Mouse (Mus musculus) C2C12 (cell line): ENCODE measurements at regions not wholly inside any gene's neighbourhood (a gene's known extent, or its start where the extent isn't known, plus 50 kb on each side); places are given as distances from the start of the nearest gene placed in this dataset.

Experiments used
- H3K27me3 ChIP-seq: one replicate; pipeline ENCODE4 v1.6.1; 2011; ENCODE audit not compliant: control insufficient read depth, insufficient read depth, insufficient read length
- H3K36me3 ChIP-seq: one replicate; pipeline ENCODE4 v1.6.1; 2011; ENCODE audit not compliant: control insufficient read depth, insufficient read depth
- H3K4me3 ChIP-seq: one replicate; pipeline ENCODE4 v1.5.1; 2011; ENCODE audit warnings: mild to moderate bottlenecking, control low read depth; ENCODE audit not compliant: poor library complexity, insufficient read depth, severe bottlenecking
- H3K79me2 ChIP-seq: one replicate; pipeline ENCODE4 v1.6.1; 2011; ENCODE audit not compliant: control insufficient read depth, insufficient read depth
- H3K79me3 ChIP-seq: one replicate; pipeline ENCODE4 v1.6.1; 2011; ENCODE audit warnings: low read depth, control low read depth
- H3ac ChIP-seq: one replicate; pipeline ENCODE3; 2011; ENCODE audit warnings: low read depth; ENCODE audit not compliant: control insufficient read depth, insufficient read length
- CEBPB ChIP-seq: IDR thresholded peaks from one replicate; pipeline ENCODE4 v1.6.1; 2011; ENCODE audit warnings: low read depth, mild to moderate bottlenecking, control low read depth, moderate library complexity
- CTCF ChIP-seq: IDR thresholded peaks from one replicate; pipeline ENCODE4 v1.5.1; 2011; ENCODE audit not compliant: control insufficient read depth, insufficient read depth, insufficient read length
- FOSL1 ChIP-seq: IDR thresholded peaks from one replicate; pipeline ENCODE4 v1.8.0; 2011; ENCODE audit warnings: mild to moderate bottlenecking, low read length; ENCODE audit not compliant: poor library complexity, insufficient read depth, severe bottlenecking
- MAX ChIP-seq: IDR thresholded peaks from one replicate; pipeline ENCODE4 v1.6.1; 2011; ENCODE audit warnings: mild to moderate bottlenecking, control low read depth
- MYOD1 ChIP-seq: IDR thresholded peaks from one replicate; pipeline ENCODE4 v1.6.1; 2011; ENCODE audit warnings: low read depth; ENCODE audit not compliant: control insufficient read depth, insufficient read length
- MYOG ChIP-seq: IDR thresholded peaks from one replicate; pipeline ENCODE4 v1.6.1; 2011; ENCODE audit not compliant: control insufficient read depth, insufficient read length; ENCODE audit errors: extremely low read depth
- USF1 ChIP-seq: IDR thresholded peaks from one replicate; pipeline ENCODE4 v1.6.1; 2011; ENCODE audit warnings: low read depth, mild to moderate bottlenecking, control low read depth, moderate library complexity

DNA sequence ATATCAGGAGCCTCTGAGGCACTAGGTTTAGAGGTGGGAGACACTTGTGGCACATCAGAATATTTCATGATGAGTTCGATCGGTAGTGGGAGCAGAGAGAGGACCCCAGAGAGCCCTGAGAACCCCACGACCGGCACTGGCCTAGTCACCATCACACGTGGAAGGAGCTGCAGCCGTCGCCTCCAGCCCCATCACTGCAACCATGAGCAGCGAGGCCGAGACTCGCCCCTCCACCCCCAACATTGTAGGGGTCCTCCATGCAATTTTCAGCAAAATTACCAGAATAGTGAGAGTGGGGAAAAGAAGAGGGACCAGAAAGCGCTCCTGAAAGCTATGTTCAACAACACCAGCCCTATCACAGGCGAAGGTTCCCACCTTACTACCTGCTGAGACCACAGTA is 297.0 kb downstream of the Edem1 start:
- TF ChIP-seq CTCF = no peak
- TF ChIP-seq MYOD1 = no peak
- TF ChIP-seq USF1 = no peak
- no peak for TF ChIP-seq MAX
- no peak for TF ChIP-seq CEBPB
- no peak for TF ChIP-seq MYOG
- TF ChIP-seq FOSL1 = no peak
- no peaks in the 10 kb centered on the region for H3K79me2 ChIP-seq
- no peaks in the 10 kb centered on the region for H3K36me3 ChIP-seq
- H3K27me3 ChIP-seq = no peaks in the 10 kb centered on the region
- no peak overlapping the region for H3ac ChIP-seq
- H3K79me3 ChIP-seq = no peaks in the 10 kb centered on the region
- H3K4me3 ChIP-seq = no peak overlapping the region

DNA sequence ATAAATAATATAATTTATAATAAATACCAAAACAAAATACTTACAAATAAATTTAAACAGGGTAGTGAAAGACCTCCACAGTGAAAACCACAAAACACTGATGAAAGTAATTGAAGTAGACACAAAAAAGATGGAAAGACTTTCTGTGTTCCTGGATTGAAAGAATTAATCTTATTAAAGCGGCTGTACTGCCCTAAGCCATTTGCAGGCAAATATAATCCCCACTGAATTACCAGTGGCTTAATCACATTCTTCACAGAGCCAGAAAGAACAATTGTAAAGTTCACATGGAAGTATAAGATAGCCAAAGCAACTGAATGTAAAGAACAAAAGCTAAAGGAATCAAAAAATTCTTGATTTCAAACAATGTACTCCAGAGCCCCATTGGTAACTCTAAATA is 298.8 kb downstream of the Edem1 start:
- H3K79me2 ChIP-seq = no peaks in the 10 kb centered on the region
- H3K36me3 ChIP-seq = no peaks in the 10 kb centered on the region
- no peaks in the 10 kb centered on the region for H3K79me3 ChIP-seq
- H3ac ChIP-seq = no peak overlapping the region
- no peak overlapping the region for H3K4me3 ChIP-seq
- TF ChIP-seq MYOD1 (no peak), CTCF (no peak), MYOG (no peak), CEBPB (no peak), USF1 (no peak), MAX (no peak), FOSL1 (no peak)
- no peaks in the 10 kb centered on the region for H3K27me3 ChIP-seq

DNA sequence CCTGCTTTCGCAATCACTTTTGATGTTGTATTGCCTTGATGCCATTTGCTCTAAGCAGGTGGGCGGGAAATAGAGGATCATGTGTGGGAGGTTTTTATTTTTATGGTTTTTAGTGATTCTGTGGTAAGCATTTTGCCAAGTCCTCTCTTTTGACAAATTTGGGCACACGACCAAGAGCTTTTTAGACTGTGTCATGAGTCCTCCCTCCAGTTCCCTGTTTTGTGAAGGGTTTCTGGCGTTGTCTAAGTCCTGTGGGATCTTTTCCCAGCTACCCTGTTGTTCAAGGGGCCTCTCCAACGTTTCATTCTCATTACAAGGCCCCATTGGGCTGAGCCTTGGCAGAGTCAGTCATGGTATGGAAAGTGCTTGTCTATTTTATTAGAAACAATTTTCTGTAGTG is 317.7 kb downstream of the Edem1 start:
- Histone ChIP-seq H3K79me2 (no peaks in the 10 kb centered on the region), H3K27me3 (no peaks in the 10 kb centered on the region), H3K79me3 (no peaks in the 10 kb centered on the region), H3ac (no peak overlapping the region), H3K4me3 (no peak overlapping the region), H3K36me3 (no peaks in the 10 kb centered on the region)
- TF ChIP-seq USF1 = no peak
- peak; percentile 18 for TF ChIP-seq CEBPB

DNA sequence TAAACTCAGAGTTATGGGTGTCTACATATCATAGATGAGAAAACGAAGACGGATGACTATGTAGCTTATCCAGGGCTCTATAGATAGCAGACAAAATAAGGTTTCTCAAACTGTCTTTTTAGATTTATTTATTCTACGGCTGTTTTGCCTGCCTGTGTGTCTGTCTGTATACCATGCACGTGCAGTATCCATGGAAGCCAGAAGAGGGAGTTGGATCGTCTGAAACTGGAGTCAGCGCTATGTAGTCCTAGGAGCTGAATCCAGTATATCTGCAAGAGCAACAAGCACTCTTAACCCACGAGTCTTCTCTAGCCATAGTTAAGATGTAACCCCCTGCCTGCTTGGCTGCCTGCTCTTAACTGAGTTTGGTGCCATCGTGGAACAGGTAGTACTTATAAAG is 320.6 kb downstream of the Edem1 start:
- H3ac ChIP-seq = no peak overlapping the region
- H3K4me3 ChIP-seq = no peak overlapping the region
- no peaks in the 10 kb centered on the region for H3K79me2 ChIP-seq
- TF ChIP-seq CEBPB (no peak), USF1 (no peak), FOSL1 (no peak), MYOD1 (no peak), CTCF (no peak), MYOG (no peak), MAX (no peak)
- no peaks in the 10 kb centered on the region for H3K27me3 ChIP-seq
- H3K79me3 ChIP-seq = no peaks in the 10 kb centered on the region
- no peaks in the 10 kb centered on the region for H3K36me3 ChIP-seq

DNA sequence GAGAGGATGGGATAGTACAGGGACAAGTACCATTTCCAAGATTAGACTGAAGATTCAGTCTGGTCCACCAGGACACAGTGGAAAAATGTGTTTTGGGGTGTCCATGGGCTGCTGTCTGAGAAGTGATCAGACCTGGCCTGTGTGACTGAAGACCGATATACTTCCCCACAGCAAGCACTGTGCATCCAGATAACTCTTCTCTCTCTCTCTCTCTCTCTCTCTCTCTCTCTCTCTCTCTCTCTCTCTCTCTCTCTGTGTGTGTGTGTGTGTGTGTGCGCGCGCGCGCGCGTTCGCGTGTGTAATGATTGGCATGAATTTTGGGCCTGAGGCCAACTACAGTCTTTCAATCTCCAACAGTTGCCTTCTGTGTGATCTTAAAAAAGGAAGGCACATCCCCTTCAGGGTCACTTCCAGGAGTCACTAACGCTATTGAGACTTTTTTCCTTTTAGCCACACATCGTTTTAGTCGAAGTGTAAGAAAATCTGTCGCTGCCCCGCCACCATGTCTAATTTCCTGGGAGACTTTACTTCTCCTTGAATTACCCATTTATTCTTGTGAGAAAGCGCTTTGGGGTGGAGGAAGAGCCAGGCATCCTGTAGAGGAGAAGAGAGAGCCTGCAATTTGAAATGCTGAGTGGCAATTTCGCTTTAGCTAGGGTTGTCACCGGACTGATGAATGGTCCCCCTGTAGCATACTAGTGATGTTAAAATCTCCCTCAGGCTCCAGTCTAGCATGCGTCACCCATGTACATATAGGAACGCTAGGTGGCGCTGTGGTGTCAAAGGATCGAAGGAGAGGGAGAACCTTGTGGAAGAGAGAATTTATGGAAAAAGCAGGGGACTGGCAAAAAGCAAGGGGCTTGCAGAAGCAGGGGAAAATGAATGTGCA is 321.8 kb downstream of the Edem1 start:
- Histone ChIP-seq H3K79me2 (no peaks in the 10 kb centered on the region), H3K27me3 (no peaks in the 10 kb centered on the region), H3K4me3 (no peak overlapping the region), H3ac (no peak overlapping the region), H3K79me3 (no peaks in the 10 kb centered on the region), H3K36me3 (no peaks in the 10 kb centered on the region)
- TF ChIP-seq USF1 (no peak), MYOG (no peak), CTCF (peak; percentile 22)

DNA sequence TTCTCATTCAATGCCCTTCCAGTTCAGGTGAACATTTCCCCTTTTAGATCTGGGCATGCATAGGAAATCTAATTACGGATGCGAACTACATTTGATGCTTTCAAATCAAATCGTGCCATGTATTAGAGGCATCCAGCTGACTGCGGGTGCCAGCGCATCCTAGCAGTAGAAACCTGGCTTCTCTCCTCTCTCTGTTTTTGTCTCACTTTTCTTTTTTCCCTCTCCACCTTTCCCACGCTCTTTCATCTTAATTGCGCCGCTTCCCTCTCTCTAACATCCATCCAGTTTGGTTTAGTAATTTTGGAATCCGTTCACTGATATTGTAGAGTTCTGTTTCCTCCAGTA is 322.4 kb downstream of the Edem1 start:
- no peaks in the 10 kb centered on the region for H3K79me2 ChIP-seq
- H3K79me3 ChIP-seq = no peaks in the 10 kb centered on the region
- H3ac ChIP-seq = no peak overlapping the region
- no peak for TF ChIP-seq FOSL1
- no peak for TF ChIP-seq CEBPB
- no peak for TF ChIP-seq USF1
- TF ChIP-seq CTCF = no peak
- no peak for TF ChIP-seq MYOG
- TF ChIP-seq MAX = no peak
- no peak for TF ChIP-seq MYOD1
- H3K4me3 ChIP-seq = no peak overlapping the region
- no peaks in the 10 kb centered on the region for H3K27me3 ChIP-seq
- H3K36me3 ChIP-seq = no peaks in the 10 kb centered on the region
